Mouse (Mus musculus) gastrocnemius, adult 8-10 months (tissue): Measurements from ENCODE around the gene Cisd3. TPM values are rescaled to one million over a fixed set of nuclear protein-coding genes. Genes with fewer than 3 reads are reported as not detected.

Source experiments
- DNase-seq, 2 experiments: peaks; one replicate each; pipeline ENCODE4 v3.0.0; 2022; ENCODE audit warnings: low spot score in 2 of 2
- total RNA-seq, 4 experiments: library from RNA; stranded (reverse); gene quantifications; 2 replicates each; pipeline ENCODE4 v1.2.4; 2022

Cisd3 gene
- total RNA-seq, 4 experiments from 2014 or later, result 102 to 119 (median 105) TPM

DNA sequence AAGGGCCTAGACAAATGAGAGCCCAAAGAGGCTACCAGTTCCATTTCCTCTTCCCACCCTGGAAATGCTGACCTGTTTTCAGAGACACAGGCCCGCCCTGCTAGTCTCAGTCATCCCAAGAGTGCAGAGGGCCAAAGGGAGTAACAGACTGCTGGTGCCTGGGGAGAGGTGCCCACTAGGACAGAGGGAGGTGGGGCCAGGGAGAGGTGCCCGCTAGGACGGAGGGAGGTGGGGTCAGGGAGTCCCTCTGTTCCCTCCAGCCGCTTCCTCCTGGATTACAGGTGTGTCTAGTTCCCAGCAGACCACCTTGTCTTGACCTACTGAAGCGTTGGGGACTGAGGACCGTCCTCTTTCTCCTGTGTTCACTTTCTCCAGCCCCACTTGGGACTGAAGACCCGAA, 860 bp upstream of the Cisd3 start:
- peak; percentile 35 to 38 for DNase-seq

DNA sequence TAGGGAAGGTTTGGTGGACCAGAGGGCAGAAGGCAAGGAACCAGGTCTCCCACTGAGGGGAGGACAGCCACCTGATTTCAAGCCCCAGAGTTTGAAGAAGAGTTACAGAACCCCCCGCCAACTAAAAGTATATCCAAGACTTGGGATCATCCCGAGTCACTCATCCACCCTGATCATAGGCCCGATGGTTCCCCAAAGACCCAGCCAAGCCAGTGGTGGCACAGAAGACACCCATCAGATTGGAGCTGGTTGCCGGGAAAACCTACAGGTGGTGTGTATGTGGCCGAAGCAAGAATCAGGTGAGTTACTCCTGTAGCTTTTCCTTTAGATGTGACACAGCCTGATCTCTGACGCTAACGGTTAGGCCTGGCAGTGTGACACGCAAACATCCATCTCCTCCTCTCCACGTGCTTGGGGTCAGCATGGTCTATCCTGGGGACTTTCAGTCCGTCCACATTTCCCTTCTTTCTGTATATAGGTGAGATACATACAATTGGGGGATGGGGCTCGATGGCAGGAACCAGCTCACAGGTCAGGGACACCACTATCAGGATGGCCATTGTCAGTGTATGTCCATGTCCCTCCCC, 789 bp downstream of the Cisd3 start:
- DNase-seq, result no peak

DNA sequence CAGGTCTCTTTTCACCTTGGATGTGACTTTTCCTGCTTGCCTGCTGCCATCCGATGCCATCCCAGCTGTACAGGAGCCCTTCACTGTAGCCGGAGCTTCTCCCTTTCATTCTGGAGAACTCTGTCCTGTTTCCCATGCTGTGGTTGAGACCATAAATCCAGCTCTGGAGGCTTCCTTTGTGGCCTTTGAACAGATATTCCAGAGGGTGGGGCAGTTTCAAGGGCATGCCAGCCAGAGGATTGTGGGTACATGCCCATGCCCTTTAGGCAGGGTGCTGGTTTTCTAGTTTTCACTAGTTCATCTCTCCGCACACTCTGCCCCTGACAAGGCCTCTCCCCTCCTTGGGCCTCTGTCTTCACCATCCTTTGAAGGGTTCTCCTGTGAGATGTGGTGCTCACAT, 1.4 kb downstream of the Cisd3 start:
- DNase-seq, result no peak

DNA sequence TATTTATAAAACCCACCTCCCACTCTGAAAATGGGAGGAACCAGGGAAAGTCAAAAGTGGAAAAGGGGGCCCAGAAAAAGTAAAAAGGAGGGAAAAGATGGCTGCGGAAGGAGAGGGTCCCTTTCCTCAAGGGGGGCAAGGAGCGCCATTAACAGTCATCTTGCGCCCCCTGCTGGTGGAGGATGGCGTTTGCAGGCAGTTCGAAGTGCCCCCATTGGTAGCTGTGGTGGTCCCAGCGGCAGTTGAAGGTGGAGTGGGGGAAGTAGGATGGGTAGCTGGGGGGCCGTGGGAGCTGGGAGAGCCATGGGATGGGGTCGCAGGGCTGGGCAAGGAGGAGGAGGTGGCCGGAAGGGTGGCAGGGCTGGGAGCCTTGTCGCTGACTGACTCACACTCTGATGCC, 4.2 kb downstream of the Cisd3 start:
- no peak for DNase-seq

DNA sequence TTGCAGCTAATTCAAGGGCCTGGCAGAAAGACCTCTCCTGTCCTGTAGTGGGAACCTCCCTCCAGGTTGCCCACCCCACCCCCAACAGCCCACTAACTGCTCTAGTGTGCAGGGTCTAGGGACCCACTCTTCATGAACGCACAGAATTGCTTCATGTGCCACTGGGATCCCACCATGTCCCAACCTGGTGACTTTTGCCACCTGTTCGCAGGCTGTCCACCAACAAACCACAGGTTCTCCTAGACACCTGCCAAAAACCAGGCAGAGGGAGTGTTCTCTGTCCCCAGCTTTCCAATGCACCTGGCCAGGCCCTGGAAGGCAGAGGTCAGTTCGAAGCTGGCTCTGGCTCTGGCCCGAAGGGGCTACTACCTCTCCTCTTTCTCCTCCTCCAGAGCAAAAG, 8.8 kb downstream of the Cisd3 start:
- no peak for DNase-seq

DNA sequence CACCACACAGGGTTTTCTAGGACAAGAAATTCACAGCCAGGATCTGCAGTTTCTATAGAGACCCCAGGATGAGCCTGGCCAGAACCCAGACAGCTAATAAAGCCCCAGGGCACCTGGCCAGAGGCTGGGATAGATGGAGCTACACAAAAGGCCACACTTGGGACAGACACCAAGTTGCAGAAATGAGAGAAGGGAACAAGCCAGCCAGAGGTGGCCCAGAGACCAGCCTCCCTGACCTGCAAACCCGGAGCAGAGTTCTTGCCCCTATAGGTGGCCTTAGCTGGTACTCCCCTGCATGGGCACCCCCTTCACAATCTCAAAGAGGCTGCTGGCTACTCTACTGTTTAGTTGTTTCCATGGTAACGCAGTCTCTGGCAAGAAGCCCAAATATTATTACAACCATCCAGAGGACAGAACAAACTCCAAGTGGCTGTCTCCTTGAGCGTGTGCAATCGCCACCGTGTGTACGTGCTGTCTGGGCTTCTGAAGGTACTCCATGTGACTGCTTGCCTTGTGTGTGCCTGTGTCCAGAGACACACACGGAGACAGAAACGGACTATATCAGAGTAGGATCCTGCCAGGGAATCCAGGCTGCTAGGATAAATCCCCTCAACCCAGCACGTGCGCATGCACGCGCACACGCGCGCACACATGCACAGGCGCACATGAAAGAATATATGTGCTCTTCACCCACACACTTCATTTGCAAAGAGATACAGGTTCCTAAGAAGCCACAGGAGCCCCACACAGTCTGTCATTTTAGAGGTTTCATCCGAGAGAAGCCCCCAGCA, 9.5 kb downstream of the Cisd3 start:
- DNase-seq, result no peak

DNA sequence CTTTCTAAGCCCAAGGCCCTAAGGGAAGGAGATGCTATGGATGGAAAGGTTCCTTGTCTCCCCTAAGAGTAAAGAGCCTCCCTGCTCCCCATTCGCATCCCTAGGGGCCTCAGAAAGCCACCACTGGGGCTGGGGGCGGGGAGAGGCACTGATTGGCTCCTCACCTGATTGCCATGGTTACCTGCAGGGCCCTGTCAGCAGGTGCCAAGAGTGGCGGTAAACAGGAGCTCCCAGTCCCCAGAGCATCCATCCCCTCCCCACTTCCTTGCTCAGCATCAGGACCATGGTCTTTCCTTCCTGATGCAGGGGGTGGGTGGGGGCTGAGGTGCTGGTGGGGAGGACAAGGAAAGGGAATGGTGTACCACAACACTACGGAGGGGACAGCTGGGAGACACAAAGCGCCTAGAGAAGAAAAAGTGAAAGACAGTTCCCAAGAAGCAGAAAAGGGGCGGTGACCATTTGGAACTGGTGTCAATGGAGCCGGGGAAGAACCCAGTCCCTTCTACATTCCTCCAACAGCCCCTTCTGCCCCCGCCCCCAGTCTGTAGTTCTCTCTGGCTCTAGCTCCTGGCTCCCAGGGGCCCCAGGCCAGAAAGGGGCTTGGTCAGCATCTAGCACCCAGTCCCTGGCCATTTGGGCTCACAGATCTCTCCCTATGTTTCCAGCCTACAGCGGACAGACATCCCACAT, 10.2 kb downstream of the Cisd3 start:
- no peak for DNase-seq

DNA sequence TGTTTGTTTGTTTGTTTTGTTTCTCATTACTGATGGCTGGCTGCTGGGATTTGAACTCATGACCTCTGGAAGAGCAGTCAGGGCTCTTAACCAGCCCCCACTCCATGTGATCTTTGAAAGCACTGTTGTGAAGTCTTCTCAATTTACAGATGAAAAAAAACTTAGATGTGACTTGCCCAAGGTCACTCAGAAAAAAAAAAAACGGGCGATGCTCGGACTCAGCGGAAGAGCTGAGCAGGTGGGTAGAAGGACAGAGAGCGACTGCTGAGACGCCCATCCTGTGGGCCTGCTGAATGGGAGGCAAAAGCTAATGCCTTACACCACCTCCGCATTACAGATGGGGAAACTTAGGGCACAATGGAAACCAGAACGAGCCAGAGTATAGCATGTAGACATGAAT, 11.0 kb downstream of the Cisd3 start:
- DNase-seq, result no peak

DNA sequence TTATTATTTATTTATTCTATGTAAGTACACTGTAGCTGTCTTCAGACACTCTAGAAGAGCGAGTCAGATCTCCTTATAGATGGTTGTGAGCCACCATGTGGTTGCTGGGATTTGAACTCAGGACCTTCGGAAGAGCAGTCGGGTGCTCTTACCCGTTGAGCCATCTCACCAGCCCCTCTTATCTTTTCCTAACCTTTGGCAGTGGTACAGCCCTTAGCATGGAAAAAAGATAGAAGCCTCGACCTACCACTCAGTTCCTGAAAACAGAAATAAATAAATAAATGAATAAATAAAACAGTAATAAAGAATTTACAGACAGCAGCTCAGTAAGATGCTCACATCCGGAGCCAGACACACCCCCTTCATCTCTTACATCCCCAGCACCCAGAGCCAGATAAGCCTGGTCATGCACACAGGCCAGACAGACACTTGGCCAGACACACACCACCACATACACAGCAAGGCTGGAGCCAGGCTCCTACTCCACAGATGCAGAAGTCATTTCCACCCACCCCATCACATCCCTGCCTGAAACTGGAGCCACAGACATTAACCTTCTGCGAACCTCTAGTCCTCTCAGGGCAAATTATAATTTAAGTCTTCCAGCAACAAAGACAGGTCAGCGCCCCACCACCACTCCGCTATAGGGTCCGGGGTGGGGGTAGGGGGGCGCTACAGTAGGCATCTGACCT, 11.7 kb downstream of the Cisd3 start:
- no peak for DNase-seq

DNA sequence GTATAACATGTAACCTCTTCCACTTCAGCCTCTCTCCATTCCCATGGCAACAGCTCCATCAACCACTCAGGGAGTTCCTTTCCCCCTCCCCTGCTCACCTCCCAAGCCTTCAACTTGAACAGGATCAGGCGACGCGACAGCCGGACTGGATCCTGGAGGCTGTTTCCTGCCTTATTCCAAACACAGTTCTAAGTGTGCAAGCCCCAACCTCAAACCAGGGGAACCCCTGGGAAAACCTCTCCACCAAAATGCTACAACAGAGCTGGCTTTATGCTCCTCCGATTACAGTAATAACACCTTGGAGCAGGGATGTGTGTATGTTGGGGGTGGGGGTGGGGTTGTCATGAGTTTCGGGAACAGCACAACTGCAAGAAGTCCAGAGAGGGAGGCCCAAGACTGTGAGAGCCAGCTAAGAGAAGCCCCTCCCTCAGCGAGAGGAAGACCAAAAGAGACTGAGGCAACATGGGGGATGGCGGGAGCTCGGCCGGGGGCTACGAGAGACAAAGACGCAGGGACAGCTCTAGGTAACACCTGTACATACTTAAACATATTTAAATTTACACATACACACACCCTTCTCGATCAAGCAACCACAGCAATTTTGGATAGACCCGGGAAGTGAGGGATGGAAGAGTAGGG, 12.4 kb downstream of the Cisd3 start:
- no peak for DNase-seq

DNA sequence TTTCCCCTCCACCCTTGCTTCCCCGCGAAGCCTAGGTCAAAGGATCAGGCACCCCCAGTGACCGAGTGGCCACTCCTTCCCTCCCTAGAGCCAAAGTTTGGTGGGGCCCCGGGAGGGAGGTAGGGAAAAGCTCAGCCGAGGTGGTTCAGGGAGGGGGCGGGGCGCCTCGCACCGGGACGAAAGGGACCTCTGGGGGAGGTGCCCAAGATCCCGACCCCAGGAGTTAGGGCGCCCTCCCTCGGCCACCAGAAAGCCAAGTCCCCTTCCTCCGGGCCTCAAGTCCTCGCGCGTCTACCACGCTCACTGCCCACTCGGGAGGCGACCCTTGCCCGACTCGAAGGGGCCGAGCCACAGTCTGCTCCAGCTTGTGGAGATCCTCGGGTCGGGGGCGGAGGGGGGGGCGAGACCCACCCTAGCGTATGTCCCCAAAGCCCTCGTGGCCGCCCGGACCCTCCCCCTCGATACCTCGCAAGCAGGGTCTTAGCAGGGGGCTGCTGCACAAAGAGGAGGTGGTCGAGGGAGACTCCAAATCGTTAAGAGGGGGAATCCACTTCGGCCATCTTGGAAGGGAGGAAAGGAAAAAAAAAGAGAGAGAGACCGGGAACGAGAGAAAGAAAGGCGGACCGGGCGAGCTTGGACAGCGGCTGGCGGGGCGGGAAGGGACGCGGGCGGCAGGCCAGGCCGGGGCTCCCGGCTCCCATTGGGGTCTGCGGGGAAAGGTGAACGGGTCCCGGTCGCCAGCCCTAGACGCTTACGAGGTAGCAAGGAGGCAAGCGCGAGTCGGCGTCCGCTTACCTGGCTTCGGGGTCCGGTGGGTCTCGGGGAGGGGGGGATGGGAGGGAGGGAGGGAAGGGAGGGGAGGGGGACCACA, 13.3 kb downstream of the Cisd3 start:
- peak; percentile 48 to 58 for DNase-seq

DNA sequence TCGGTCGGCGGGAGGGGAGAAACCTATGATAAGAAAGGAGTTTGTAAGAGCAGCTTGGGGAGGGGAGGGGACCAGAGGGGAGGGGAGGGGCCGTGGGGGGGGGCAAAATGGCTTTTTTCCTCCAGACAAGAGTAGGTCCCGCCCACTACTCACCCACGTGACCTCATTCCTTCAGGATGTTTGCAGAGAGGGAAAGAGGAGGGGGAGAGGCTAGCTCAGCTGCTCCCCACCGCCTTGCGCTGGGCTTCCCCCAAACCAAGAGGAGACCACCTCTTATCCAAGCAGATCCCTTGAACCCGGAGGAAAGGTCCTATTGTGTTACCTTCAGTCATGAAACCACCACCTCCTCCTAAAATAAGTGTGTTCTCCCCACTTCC, 14.0 kb downstream of the Cisd3 start:
- DNase-seq, result peak; percentile 72 to 73

DNA sequence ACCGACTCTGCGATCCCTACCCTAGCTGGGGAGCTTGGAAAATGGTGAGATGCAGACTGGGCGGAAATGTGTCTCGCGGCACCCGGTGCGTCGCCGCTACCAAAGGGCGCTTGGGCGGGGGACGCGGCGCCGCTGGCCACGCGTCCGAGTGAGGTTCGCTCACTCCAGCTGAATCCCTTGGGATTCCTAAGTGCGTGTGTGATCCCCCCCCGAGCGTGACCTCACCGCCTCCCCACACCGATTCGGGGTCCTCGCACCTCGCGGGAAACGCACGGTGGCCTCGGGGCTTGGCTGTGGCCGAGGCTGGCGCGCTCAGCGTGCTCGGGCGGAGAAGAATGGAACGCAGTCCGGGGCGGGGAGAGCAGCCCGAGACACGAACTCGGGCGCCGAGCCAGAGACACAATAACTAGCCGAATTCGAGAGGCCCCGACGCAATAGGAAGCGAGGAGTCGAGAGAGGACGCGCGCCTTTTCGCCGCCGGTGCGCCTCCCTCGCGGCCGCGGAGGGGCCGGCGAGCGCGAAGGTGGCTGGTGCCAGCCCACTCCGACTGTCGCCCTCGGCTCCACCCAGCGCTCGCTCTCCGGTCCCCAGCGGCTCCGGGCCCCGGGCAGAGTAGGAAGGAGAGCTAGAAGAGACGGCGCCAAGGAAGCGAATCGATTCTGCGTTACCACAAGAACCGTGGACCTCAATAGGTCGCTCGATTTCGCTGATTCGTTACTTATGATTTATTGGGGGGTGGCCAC, 14.5 kb downstream of the Cisd3 start, which contains the start of gene Pcgf2:
Gene Pcgf2, minus strand, starts transcription at position 495 of the 743 bp plus-strand sequence.
- peak; percentile 60 to 76 for DNase-seq

DNA sequence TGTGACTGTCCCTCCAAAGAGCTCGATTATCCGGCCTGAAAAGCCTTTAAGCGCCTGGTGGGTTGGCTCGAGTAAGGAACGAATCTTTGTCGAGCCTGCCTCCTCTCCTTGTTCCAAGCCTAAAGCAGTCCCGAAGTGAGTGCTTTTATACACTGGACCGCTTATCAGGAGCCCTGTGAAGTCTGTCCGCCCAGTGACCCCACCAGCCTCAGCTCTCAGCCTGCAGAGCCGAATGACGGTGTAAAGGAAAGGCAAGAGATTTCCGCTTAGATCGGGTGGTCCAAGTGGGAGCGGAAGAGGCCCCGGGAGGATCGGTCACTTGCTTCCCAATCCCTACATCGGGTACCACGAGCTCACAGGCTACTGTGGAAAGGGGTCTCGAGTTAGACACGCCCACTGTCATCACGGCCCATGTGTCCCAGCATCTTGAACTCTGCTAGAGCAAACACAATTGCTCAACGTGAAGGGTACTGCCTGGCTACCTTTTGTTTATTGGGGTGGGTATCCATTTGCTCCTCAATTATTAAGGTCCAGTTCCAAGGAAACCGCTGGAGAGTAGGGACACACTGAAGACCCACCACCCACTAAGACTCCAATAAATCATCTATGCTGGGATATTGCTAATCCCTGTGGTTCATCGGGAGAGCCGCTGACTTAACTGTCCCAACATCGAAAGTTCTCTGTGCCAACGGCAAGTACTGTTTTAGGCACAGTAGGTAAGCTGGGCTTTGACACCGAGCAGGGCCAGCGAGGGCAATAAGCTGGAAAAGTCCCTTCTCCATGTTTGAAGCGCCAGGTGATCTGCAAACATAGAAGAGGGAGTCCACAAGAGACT, 15.3 kb downstream of the Cisd3 start:
- no peak for DNase-seq

DNA sequence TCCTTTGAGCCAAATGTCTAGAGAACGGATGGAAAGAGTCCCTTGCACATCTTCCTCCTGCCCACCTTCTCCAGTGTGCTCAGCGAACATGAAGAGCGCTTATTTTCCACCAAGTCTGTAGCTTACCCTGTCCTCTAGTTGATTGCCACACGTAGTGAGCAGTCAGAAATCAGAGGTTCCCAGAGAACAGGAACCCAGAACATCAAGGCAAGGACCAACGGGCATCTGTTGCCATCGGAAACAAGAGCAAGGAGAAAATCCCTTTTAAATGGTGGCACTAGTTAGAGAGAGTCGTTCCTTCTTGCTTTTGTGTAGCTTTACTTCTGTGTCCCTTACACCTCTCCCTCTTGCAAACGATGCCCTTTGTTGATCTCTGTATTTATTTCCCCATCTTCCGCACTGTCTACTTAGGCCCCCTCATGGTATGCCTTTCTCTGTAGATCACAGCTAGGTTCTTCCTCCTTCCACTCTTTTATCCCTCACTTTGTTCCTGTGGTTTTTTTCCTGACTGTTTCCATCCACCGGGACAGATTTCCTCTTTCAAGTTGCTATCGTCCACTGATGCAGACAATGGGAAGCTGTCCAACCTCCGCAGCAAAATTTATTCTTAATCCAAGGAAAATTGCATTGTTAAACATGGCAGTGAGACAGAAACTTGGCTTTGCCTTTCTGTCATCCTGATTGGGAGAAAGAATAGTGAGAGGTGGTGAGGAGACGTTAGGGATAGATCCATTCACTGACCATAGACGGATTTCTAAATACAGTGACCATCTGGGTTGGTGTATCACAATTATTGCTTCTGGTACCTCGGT, 16.2 kb downstream of the Cisd3 start:
- no peak for DNase-seq

DNA sequence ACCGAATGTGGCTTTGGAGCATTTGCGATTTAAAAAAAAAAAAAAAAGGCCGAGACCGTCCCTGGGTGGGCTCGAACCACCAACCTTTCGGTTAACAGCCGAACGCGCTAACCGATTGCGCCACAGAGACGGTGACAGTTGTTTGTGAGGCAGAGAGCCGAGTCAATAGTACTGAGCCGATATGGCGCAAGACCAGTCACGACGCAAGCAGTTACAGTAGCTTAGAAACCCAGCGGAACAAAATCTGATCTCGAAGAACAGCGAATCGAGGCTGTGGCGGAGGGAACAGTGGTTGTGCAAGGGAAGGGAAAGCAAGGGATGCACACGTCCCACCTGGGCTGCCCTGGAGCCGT, 16.7 kb downstream of the Cisd3 start:
- peak; percentile 81 to 83 for DNase-seq

DNA sequence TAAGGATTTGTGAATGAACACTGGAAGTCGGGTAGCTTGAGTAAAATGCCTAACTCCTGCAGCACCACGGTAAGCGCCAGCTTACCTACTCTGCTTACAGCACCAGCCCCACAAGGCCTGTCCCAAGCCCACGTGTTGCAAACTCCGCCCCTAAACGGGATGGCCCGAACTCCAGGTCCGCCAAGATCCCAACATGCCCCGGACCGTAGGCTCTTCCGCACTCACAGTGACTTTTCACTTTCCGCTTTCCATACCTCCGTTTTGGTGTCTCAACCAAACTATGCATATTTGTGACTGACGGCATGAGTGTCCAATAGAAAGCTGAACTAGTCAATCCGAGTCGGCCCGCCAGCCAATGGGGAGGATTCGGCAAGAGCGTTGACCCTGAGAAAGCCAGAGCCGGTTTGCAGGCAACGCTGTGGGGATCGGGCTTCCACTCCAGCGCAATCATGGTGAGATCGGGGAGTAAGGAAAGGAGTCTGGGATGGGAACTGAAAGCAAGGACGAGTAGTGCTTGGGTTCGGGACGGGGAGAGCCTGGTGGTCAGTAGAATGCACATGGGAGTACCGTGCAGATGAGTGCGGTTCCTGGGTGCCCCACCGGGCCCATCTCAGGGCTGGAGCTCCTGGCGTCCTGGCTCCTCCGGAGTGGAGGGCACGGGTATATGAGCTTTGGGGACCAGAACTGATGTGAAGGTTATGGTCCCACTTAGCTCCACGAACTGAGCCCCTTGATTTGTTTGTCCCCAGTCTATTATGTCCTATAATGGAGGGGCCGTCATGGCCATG, 17.6 kb downstream of the Cisd3 start, which contains the start of gene Psmb3:
Gene Psmb3, plus strand, starts transcription at position 361 of the 788 bp plus-strand sequence.
- peak; percentile 98 to 100 for DNase-seq
